Mouse (Mus musculus) c-Kit-positive CD71-positive TER-119-negative erythroid progenitor cells, embryonic 14.5 days (primary cell): ENCODE results near the gene Sox15.
"Not testable (repeated sequence)": the region's sequence is repeated elsewhere in the genome, so short reads cannot be mapped to it uniquely, and the experiment has no call there.

Experiments used
- DNase-seq: peaks from one replicate; pipeline ENCODE4 v3.0.0-alpha.2; 2013; ENCODE audit warnings: low read depth

The Sox15 gene

GRCm38 (mm10) chr11:69703381-69703780, 48.3 kb downstream of the Sox15 start:
- not testable (repeated sequence) for DNase-seq

GRCm38 (mm10) chr11:69703814-69704612, 48.9 kb downstream of the Sox15 start:
- no peak for DNase-seq

GRCm38 (mm10) chr11:69704613-69705010, 49.5 kb downstream of the Sox15 start:
- no peak for DNase-seq
